Mouse (Mus musculus) myocyte (in vitro differentiated cells): Measurements from ENCODE around the gene Fam102a.

Source experiments
- MAX ChIP-seq: IDR thresholded peaks from one replicate; pipeline ENCODE4 v1.6.1; 2011; ENCODE audit warnings: low read depth, mild to moderate bottlenecking, control low read depth
- POLR2A ChIP-seq: IDR thresholded peaks from one replicate; pipeline ENCODE4 v1.6.1; 2011; ENCODE audit warnings: low read depth, mild to moderate bottlenecking, control low read depth, moderate library complexity; ENCODE audit not compliant: insufficient read length
- REST ChIP-seq: IDR thresholded peaks from one replicate; pipeline ENCODE4 v1.6.1; 2011; ENCODE audit warnings: mild to moderate bottlenecking, control low read depth, moderate library complexity; ENCODE audit not compliant: insufficient read depth, insufficient read length

DNA sequence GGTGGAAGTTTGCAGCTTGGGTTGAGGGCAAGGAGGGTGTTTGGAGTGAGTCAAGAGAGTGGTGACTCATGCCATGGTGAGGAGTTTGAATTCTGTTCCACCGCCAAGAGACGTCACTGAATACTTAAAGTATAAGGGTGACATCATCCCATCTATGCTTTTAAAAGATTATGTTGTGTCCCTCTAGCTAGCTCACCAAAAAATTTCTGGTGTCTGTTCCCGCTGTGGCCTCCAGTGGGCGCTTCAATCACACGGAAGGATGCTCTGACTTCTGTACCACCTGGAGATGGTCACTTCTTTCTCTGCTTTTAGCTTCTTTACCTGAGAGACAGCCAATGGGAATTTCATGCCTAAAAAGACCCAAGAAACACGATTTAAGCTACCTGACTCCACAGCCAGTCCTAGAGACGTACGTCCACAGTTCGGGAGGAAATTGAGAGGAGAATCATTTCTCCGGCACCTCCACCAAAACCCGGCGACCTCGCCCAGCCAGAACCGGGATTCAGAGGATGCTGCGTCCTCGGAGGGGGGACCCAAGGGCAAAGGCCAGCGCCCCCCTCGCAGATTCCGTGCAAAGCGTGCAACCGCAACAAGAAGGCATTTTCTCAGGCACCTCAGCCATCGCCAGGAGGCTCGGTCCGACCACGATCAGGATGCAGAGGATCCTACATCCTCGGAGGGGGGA, 39.9 kb downstream of the Fam102a start:
- TF ChIP-seq POLR2A (no peak), MAX (no peak), REST (no peak)
